Mouse (Mus musculus): ENCODE data around the gene Gnai2.
A peak's percentile ranks its signal among the peaks of the same experiment; 100 is the strongest.

Gene Gnai2

DNA sequence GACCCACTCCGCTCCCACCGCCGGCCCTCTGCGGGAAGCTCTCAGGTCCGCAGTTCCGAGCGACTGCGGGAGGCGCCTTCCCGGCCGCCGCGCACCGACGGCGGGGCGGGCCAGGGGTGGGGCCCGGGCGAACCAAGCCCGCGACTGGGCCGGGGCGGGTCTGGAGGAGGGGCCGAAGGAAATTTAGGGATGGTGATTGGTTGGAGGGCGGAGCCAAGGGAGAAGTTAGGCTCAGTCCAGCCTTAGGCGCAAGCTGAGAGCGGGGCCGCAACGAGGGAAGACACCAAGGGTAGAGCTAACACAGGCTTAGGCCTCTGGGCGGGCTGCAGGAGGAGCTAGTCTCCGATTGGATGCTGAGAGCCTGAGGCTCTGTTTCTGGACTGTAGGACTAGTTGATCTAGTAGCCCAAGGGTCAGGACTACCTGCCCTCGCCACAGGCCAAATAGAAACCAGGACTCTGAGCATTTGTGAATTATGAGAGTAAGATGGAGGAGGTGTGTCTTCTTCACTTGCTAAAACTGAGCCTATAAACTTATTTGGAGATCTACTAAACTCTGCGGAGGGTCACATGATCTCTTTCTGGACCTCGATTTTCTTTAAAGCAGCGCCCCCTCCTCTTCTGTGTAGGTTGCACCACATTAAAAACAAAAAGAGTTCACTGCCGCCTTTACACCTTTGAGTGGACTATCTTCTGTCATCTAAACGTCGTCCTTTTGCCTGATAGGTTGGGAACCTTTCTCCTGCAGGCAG, at the start of gene Gnai2:
Gnai2 (minus strand) TSS at position 89 of the 750 bp plus-strand sequence.
- peak; percentile 98 for DNase-seq (ENCODE audit: low read depth)

DNA sequence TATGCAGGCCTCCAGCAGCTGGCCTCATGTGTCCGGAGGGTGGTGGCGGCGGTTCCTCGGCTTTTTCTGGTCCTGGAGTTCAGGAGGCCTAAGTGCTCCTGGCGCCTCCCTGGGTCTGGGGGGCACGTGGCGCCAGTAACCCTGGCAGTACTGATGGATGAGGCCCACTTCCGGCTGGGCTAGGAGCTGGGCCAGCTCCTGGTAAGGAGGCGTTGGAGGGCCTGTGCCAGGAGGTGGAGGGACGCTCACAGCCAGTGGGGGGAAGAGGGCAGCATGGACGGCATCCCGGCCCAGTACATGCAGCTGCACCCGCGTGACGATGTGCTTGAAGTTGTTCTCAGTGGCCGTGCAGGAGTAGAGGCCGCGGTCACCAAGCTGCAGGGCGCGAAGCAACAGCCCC, 47.2 kb upstream of the Gnai2 start:
- DNase-seq (ENCODE audit: low read depth) = no peak

DNA sequence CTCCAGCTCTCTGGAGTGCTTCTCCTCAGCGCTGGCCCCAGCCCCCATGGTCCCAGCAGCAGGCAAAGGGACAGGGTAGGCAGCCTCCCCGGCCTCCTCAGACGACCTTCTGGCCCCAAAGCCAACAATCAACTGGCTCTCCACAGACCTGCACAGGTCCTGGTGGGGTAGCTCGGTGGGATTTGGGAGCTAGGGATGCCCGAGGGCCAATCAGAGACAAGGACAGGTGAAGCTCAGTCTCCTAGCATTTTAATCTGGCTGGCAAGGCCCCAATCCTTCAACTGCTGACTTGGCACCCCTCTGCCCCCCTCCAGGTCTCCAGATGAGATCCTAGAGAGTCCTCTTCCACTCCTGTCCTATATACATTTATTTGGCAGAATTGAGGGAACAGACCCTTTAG, 44.3 kb upstream of the Gnai2 start, which contains the start of gene Gnat1:
Gnat1 (minus strand) TSS at position 212 of the 400 bp plus-strand sequence.
- DNase-seq (ENCODE audit: low read depth) = no peak

DNA sequence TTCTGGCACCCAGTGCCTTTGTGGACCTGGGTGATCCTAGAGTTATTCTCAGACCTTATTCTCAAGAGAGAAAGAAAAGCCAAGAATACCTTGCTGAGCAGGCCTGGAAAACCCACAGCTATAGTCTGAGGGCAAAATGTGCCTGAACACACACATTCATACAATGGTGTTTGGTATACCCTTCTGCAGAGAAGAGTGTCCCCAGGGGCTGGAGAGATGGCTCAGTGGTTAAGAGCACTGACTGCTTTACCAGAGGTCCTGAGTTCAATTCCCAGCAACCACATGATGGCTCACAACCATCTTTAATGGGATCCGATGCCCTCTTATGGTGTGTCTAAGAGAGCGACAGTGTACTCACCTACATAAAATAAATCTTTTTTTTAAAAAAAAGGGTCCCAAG, 43.7 kb upstream of the Gnai2 start:
- no peak for DNase-seq (ENCODE audit: low read depth)

DNA sequence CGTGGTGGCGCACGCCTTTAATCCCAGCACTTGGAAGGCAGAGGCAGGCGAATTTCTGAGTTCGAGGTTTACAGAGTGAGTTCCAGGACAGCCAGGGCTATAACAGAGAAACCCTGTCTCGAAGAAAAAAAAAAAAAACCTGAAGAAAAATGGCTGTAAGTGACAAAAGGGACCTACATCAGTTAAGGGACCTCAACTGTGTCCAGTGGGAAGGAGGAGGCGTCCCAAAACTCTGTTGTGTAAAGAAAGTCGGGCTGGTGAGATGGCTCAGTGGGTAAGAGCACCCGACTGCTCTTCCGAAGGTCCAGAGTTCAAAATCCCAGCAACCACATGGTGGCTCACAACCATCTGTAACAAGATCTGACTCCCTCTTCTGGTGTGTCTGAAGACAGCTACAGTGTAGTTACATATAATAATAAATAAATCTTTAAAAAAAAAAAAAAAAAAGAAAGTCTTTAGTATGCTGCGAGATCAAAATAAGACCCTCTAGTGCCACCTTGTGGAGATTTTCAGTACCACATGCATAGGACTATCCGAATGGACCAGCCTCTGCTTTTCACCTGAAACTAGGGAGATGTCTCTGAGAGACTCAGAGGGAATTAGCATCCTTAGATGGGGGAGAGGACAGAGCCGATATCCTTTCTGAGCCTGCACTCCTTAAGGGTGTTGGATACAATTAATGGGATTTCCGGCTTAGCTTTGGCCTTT, 42.8 kb upstream of the Gnai2 start:
- DNase-seq (ENCODE audit: low read depth) = peak; percentile 93

DNA sequence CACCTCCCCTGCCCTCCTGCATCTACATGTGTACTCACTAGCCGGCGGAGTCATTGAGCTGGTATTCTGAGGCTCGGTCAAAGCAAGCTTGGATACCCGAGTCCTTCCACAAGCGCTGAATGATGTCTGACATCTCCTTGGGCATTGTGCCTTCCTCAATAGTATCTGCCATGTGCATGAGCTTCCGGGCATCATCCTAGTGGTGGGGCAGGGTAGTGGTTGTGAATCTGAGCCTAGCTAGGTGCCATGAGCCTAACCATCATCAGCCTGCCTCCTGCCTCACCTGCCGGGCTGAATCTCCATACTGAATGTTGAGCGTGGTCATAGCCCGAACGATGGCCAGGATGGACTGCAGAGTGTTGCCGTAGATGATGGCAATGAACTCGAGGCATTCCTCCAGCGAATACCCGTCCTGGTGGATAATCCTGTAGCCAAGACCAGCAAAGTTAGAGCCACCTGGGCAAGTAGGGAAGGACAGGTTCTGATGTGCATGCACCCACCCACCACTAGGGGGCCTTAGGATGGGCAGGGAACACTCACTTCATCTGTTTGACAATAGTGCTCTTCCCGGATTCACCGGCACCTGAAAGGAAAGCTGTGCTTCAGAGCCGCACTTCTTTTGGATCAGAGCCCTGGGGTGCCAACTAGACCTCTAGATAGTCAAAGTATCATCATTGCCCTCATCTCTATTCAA, 42.1 kb upstream of the Gnai2 start:
- DNase-seq (ENCODE audit: low read depth) = peak; percentile 84

DNA sequence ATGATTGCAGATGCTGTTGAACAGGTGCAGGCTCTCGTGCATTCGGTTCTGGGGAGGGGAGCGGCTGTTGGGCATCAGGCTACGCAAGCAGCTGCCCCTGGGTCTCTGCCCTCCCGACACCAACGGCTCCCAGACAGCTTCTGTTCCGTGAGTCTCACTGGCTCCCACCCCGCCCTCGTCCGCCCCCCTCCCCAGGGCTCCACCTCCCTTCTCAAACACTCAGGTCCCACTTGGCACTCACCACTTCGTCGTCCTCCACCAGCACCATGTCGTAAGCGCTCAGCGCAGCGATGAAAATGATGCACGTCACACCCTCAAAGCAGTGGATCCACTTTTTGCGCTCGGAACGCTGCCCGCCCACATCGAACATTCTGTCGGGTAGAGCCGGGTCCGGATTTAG, 41.1 kb upstream of the Gnai2 start:
- peak; percentile 64 for DNase-seq (ENCODE audit: low read depth)

DNA sequence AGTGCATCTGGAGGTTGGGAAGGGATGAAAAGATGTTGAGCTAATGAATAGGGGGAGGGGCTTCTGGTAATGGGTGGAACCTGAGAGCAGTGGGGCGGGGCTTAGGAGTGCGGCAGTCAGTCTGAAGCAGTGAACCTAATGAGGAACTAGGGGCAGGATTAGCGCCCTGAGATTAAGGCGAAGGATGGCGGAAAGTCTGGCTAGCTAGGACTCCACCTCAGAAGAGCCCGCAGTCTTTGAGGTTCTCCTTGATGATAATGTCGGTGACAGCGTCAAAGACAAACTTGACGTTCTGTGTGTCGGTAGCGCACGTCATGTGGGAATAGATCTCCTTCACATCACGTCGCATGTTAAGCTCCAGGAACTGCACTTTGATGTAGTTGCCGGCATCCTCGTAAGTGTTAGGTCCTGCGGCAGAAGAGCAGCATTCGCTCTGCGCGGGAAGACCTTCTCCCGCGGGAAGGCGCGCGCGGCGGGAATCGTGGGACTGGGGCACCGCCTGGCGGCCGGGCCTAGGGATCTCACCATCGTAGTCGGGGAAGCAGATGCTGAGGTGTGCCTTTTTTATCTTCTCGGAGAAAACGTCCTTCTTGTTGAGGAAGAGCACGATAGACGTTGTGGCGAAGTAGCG, 40.6 kb upstream of the Gnai2 start:
- DNase-seq (ENCODE audit: low read depth) = peak; percentile 78

DNA sequence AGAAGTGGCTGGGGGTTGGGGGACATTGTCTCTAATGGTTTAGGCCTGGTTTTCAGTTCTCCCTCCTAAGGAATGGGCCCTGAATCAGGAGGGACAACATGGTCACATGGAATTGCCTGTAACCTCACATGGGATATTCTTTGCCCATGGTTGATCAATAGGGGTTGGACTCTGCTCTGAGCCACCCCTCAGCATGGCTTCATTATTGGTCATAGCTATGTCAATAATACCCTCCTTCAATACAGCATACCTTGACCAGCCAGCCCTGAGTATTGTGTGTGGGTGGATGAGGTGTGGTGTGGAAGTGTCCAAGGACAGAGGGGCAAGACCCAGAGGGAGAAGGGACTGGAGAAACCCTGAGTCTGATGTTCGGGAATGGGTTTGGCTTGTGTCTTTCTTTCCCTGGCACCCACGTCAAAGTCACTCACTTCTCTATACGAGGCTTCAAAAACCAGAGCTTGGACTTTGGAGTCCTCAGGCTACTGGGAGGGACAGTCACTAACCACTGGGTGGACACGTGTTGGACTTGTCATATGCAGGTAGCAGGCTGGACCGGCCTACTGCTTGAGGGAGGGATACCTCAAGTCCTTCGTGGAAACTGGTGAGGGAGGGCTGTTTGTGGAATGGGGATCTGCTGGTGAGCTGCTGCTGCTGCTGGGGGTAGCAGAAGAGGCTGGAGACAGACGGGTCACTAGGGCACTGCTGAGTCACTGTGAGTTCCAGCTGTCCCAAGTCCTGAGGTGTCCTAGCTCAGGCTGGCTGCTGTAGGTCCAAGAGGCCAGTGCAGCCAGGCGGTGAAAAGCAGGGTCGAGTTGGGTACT, 39.7 kb upstream of the Gnai2 start:
- DNase-seq (ENCODE audit: low read depth) = no peak

DNA sequence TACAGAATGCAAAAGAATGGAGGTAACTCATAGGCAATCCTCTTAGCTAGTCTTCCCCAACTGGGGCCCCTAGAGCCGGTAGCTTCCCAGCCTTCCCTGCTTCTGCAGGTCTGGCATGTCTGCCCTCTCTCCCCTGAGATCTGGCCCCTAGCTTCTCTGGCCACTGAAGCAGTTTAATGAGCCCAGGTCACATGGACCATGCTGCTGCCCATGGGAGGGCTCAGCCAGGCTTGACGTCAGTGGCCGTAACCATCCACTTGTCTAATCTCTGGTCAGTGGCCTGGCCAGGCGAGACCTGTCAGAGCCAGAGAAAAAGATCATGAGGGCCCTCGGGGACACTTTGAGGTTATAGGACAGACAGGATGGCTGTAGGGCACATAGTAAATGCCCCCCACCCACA, 35.1 kb upstream of the Gnai2 start:
- DNase-seq (ENCODE audit: low read depth) = no peak

DNA sequence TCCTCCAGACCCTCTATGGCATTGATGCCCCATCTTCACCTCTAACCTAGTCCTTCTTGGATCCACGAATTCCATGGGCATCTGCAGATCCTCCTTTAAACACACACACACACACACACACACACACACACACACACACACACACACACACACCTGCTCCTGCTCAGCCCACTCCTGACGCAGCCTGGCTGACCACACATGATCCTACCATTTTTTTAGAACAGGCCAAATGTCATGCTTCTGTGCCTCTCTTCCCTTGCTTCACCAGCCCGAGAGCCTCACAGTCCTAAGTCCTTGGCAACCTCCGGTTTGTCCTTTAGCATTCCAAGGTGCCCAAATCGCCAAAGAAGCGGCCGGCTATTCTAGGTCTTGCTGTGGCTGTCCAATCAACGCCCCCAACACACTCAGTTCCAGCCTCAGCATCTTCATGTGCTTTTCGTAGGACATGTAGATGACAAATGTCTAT, 34.3 kb upstream of the Gnai2 start, which contains the start of gene Slc38a3:
Slc38a3 (minus strand) TSS at position 51 of the 466 bp plus-strand sequence.
- DNase-seq (ENCODE audit: low read depth) = no peak

DNA sequence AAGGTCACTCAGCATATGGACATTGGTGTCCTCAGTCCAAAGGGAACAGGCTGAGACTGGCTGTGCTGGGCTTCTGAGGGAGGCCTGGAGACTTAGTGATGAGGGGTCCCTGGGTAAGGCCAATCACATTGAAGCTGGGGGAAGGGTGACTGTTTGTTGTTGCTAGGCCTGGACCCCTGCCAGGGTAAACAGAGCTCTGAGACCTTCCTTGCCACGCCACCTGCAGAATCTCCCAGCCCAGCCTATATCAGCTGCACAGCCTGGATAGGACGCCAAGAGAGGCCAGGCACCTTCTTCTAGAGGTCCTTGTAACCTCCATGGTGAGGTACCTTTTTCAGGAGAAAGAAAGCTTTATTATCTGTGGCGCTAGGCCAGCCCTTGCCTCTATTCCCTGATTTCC, 33.7 kb upstream of the Gnai2 start:
- no peak for DNase-seq (ENCODE audit: low read depth)

DNA sequence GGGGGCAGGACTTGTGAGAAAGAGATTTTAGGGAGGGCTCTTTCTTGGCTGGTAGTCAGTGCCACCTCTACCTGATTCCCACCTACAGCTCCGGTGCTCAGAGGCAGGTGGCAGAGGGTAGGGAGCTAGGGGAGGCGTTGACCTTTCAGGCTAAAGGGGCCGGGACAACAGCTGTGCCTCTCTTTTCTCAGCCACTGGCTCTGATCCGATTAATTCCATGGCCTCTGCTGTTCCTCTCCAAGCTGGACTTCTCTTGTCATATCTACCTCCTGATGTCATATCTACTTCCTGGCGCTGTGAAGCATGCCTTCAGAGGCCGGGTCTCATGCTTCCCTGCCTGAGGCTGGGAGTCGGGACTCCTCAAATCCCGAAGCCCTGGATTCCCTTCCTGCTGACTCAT, 32.8 kb upstream of the Gnai2 start:
- DNase-seq (ENCODE audit: low read depth) = no peak

DNA sequence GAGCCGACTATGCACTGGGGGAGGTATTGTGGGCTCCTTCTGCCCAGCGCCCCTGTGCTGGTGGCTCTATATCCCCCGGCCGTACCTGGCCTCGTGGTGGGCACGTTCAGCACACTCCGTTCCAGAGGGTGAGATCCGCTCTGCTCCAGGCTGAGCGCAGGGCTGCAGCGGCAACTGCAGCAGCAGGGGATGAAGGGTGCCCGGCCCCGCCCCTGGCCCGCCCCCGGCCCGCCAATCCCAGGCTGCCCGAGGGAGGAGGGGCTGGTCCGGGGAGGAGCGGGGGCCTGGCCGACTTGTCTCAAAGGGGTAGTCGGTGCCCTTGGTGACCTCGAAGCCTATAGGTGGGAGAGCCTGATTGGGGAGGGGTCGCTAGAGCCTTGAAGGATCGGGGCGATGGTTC, 32.1 kb upstream of the Gnai2 start:
- DNase-seq (ENCODE audit: low read depth) = no peak

DNA sequence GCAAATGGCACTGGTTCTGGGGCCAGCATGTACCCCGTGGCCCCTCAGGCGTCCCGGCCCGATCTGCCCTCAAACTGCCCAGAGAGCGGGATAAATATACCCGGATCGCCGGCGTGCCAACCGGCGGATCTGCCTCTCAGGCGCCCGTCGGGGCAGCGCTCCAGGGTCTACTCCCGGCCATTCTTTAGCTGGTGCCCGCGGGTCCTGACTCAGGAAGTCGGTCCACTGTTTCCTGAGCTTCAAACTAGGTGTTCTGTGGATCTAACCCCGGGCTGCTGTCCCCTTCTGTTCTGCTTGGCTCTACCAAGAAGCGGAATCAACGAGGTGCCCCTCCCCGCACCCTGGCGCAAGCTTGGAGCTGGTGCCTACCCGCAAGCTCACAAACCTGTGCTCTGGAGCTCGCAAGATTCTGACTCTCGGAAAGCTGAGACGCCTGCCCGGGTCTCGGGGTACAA, 31.6 kb upstream of the Gnai2 start:
- DNase-seq (ENCODE audit: low read depth) = no peak

DNA sequence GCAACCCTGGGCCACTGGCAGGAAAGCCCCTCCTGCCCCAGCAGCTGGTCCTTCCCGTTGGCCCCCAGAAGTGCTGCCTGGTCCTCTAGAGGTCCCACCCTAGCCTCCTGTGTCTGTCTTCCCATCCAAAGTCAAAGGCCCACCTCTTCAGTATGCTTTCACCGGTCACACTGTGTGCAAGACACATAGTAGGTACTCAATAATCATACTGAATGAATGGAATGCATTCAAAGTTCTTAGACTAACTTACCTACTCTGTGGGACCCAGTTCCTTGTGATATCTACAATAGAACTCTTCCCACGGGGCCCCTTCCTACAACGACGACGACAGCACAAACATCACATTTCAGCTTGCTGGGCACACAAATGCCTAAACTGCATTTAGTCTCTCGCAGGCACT, 30.1 kb upstream of the Gnai2 start:
- no peak for DNase-seq (ENCODE audit: low read depth)

DNA sequence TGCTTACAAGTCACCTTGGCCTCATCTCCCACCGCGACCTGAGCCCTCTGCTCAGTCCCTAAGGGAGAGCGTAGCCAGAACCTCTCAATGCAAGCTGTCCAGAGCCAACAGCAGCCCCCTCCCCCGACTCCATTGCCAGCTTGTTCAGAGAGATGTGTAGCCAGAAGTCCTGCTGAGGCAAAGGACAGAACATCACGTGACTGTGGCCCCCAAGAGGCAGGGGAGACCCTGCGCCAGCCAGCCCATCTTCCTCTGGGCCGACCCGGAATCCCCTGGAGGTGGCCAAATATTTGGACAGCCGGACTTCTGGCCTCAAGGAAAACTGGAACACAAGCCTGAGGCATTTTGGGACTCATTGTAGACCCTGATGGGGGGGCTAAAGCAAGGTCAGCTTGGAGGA, 28.4 kb upstream of the Gnai2 start:
- DNase-seq (ENCODE audit: low read depth) = no peak

DNA sequence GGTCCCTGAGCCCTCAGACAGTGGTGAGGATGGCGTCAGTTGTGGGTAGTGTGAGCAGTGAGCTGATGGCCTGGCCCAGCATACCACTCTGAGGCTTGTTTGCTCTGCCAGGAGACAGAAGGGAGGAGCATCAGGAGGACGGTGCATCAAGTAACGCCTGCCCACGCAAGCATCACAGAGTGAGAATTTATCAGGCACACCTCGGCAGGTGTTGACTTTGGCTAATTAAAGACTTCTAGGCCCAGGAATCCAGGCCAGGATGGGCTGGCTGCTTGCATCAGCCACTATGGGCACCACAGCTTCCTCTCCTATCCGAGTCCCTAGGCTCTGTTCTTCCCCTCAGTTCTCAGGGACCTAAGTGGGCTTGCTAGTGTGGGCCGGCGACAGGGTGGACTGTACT, 27.2 kb upstream of the Gnai2 start:
- DNase-seq (ENCODE audit: low read depth) = no peak

DNA sequence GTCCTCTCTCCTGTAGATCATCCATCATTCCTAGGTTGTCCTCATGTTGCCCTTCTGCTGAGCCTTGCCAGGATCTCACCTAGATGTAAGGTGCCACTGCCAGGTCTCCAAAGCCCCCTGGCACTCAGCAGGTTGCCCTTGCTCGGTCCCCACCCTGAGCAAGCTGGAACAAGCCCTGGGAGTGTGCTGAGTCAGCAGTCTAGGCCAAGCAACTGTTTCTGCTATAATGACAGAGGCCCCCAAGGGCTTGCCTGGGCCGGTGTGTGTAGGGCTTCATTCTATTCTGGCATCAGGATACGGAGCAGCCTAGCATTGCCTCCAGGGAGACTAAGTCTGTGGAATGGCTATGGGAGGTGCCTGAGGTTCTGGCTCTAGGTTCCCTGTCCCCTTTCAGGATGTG, 25.6 kb upstream of the Gnai2 start:
- DNase-seq (ENCODE audit: low read depth) = no peak

DNA sequence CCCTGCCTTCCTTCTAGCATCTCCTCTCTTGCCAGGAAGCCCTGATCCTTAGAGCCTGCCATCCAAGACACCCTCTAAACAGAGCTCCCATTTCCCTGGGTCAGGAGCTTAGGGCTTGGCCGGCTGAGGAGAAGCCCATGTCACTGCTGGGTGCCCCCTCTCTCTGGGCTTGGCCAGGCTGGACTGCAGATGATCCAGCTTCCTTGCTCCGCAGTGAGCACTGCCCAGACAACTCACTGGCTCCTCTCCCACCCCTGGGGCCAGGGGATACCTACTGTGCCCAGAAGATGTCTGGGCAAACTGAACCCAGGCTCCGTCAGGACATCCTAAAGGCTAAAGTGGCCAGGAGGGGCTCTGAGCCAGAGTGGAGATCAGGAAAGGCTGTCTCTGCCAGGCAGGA, 24.8 kb upstream of the Gnai2 start:
- no peak for DNase-seq (ENCODE audit: low read depth)

DNA sequence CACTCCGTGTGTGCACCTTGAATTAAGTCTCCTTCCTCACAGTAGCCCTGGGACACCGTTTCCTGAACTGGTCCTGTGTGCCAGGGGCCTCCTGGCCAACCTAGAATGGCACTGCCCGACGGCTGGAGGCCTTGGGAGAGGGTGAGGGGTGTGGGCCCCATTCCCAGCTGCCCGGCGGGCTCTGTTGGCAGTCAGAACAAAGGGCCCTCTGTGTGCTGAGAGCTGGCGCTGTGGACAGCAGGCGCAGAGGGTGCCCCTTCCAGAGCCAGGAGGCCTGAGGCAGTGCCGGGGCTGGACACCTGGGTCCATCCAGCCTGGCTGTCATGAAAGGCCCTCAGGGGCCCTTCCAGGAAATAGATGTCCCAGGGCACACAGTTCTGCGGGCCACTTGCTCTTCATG, 24.4 kb upstream of the Gnai2 start:
- no peak for DNase-seq (ENCODE audit: low read depth)
